28 mouse cellular contexts compared by ENCODE assay signal in the genomic region with DNA sequence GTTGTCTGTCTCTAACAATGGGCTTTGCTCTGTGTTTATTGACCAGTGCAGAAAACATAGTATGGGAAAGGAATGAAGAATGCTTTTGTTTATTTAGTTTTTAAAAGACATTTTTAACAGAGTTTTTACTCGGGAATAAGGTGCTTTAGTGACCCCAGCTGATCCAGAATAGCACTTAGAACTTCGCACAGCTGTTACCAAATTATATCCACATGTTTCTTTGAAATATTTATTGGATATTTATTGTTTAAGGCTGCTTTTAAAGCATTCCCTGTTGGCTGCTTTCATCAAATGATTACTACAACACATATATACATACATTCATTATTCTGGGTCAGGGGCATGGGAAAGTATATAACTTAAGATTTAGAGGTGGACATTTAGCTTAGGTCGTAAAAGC. TPM values are rescaled to one million over a fixed set of nuclear protein-coding genes. Genes with fewer than 3 reads are reported as not detected.
A peak's percentile ranks its signal among the peaks of the same experiment; 100 is the strongest.
DNase-seq lines count a peak whose midpoint lies in the region; ATAC-seq and TF ChIP-seq lines count a peak whose summit lies in the region.
"Had no signal": no experiment of that assay in that cellular context is flagged by ENCODE, and none has a peak within 500 bp of the region (broad histone marks: within the 10 kb centered on the region; RNA-seq: fewer than 3 reads in every experiment).

No protein-coding gene starts in this region.

- H3K9ac ChIP-seq in limb, embryonic 11.5 days (ENCODE audit: low read length) = no peak overlapping the region
- H3K9ac ChIP-seq in limb, embryonic 12.5 days (replicated peaks) = no peak overlapping the region
- H3K9ac ChIP-seq in limb, embryonic 14.5 days (ENCODE audit: low read depth, low read length, severe bottlenecking) = no peak overlapping the region
- no peak overlapping the region for H3K9ac ChIP-seq in hindbrain, embryonic 11.5 days (ENCODE audit: low read depth, low read length)
- H3K9ac ChIP-seq: embryonic facial prominence, embryonic 13.5 days; embryonic facial prominence, embryonic 15.5 days; forebrain, embryonic 12.5 days had no signal

- no peaks in the 10 kb centered on the region for H3K27me3 ChIP-seq in limb, embryonic 11.5 days (ENCODE audit: control insufficient read depth, insufficient read depth, low read length)
- peaks cover 39% of the 10 kb centered on the region; the same call in 1 of the 2 replicates for H3K27me3 ChIP-seq in limb, embryonic 10.5 days (ENCODE audit: low read depth, poor library complexity, severe bottlenecking)
- no peaks in the 10 kb centered on the region for H3K27me3 ChIP-seq in limb, embryonic 12.5 days
- no peaks in the 10 kb centered on the region for H3K27me3 ChIP-seq in limb, embryonic 14.5 days (ENCODE audit: control insufficient read depth, insufficient read depth, low read length)
- no peaks in the 10 kb centered on the region for H3K27me3 ChIP-seq in hindbrain, embryonic 11.5 days (ENCODE audit: control insufficient read depth, insufficient read depth, low read length)
- H3K27me3 ChIP-seq: CH12.LX; embryonic facial prominence, embryonic 13.5 days; embryonic facial prominence, embryonic 15.5 days; forebrain, embryonic 12.5 days had no signal

- H3K4me2 ChIP-seq in limb, embryonic 11.5 days (ENCODE audit: low read depth, severe bottlenecking) = no peak overlapping the region
- no peak overlapping the region for H3K4me2 ChIP-seq in limb, embryonic 12.5 days
- H3K4me2 ChIP-seq in limb, embryonic 14.5 days (replicated peaks; ENCODE audit: low read depth, low read length, severe bottlenecking) = no peak overlapping the region
- no peak overlapping the region for H3K4me2 ChIP-seq in hindbrain, embryonic 11.5 days (replicated peaks; ENCODE audit: low read depth, low read length)
- H3K4me2 ChIP-seq: embryonic facial prominence, embryonic 13.5 days; embryonic facial prominence, embryonic 15.5 days; forebrain, embryonic 12.5 days had no signal

- TF ChIP-seq POLR2A in limb, embryonic 14.5 days (IDR thresholded peaks at IDR 0.05; ENCODE audit: borderline replicate concordance, extremely low read depth, insufficient read depth, insufficient read length) = no peak

- H3K36me3 ChIP-seq in limb, embryonic 11.5 days (ENCODE audit: control insufficient read depth, insufficient read depth, low read length) = no peaks in the 10 kb centered on the region
- H3K36me3 ChIP-seq in limb, embryonic 10.5 days = peaks cover 3% of the 10 kb centered on the region; the same call in 1 of the 2 replicates
- H3K36me3 ChIP-seq in limb, embryonic 12.5 days = no peaks in the 10 kb centered on the region
- H3K36me3 ChIP-seq in limb, embryonic 14.5 days (ENCODE audit: control insufficient read depth, insufficient read depth, low read length) = peaks cover 3% of the 10 kb centered on the region; the same call in 1 of the 2 replicates
- H3K36me3 ChIP-seq in hindbrain, embryonic 11.5 days (ENCODE audit: control insufficient read depth, insufficient read depth, low read length) = no peaks in the 10 kb centered on the region
- H3K36me3 ChIP-seq: embryonic facial prominence, embryonic 15.5 days; forebrain, embryonic 12.5 days; G1E had no signal

- H3K27ac ChIP-seq in limb, embryonic 11.5 days (replicated peaks; ENCODE audit: low read depth, low read length) = no peak overlapping the region
- no peak overlapping the region for H3K27ac ChIP-seq in limb, embryonic 10.5 days
- H3K27ac ChIP-seq in limb, embryonic 12.5 days = no peak overlapping the region
- H3K27ac ChIP-seq in limb, embryonic 14.5 days (replicated peaks; ENCODE audit: low read depth, low read length) = no peak overlapping the region
- no peak overlapping the region for H3K27ac ChIP-seq in hindbrain, embryonic 11.5 days (ENCODE audit: low read depth, low read length)
- H3K27ac ChIP-seq: embryonic facial prominence, embryonic 13.5 days; embryonic facial prominence, embryonic 15.5 days; forebrain, embryonic 10.5 days; forebrain, embryonic 12.5 days had no signal

- no peaks in the 10 kb centered on the region for H3K9me3 ChIP-seq in limb, embryonic 11.5 days (ENCODE audit: control insufficient read depth, low read length)
- no peaks in the 10 kb centered on the region for H3K9me3 ChIP-seq in limb, embryonic 10.5 days (replicated peaks)
- no peaks in the 10 kb centered on the region for H3K9me3 ChIP-seq in limb, embryonic 12.5 days
- H3K9me3 ChIP-seq in limb, embryonic 14.5 days (ENCODE audit: control insufficient read depth, low read length) = no peaks in the 10 kb centered on the region
- H3K9me3 ChIP-seq in hindbrain, embryonic 11.5 days (ENCODE audit: control insufficient read depth, low read length) = no peaks in the 10 kb centered on the region
- H3K9me3 ChIP-seq: embryonic facial prominence, embryonic 13.5 days; embryonic facial prominence, embryonic 15.5 days; forebrain, embryonic 10.5 days; forebrain, embryonic 12.5 days; G1E had no signal

- no peaks in the 10 kb centered on the region; the same call in 1 of the 2 replicates for H3K4me1 ChIP-seq in limb, embryonic 11.5 days (ENCODE audit: control insufficient read depth, insufficient read depth, low read length)
- peaks cover 9% of the 10 kb centered on the region for H3K4me1 ChIP-seq in limb, embryonic 10.5 days
- no peaks in the 10 kb centered on the region for H3K4me1 ChIP-seq in limb, embryonic 12.5 days (replicated peaks)
- H3K4me1 ChIP-seq in limb, embryonic 14.5 days (ENCODE audit: control insufficient read depth, insufficient read depth, low read length) = no peaks in the 10 kb centered on the region; the same call in 1 of the 2 replicates
- H3K4me1 ChIP-seq in hindbrain, embryonic 11.5 days (replicated peaks; ENCODE audit: control insufficient read depth, insufficient read depth, low read length) = no peaks in the 10 kb centered on the region
- H3K4me1 ChIP-seq: embryonic facial prominence, embryonic 13.5 days; embryonic facial prominence, embryonic 15.5 days; forebrain, embryonic 10.5 days; forebrain, embryonic 12.5 days had no signal

- WGBS in limb, embryonic 11.5 days = 17% methylated on average over 3 of the region's 3 CpGs
- 48% methylated on average over 3 of the region's 3 CpGs for WGBS in limb, embryonic 10.5 days
- 17% methylated on average over 3 of the region's 3 CpGs for WGBS in limb, embryonic 12.5 days
- 24% methylated on average over 3 of the region's 3 CpGs for WGBS in limb, embryonic 14.5 days
- WGBS in hindbrain, embryonic 11.5 days = 68% methylated on average over 3 of the region's 3 CpGs

- peak; percentile 62; the same call in 1 of the 2 replicates for ATAC-seq in limb, embryonic 11.5 days (ENCODE audit: insufficient number of reproducible peaks, low FRiP score, low TSS enrichment, low read depth)
- ATAC-seq in limb, embryonic 12.5 days (ENCODE audit: insufficient number of reproducible peaks, insufficient read depth, low FRiP score, low TSS enrichment, low read depth) = peak; percentile 47; the same call in 1 of the 2 replicates
- ATAC-seq in limb, embryonic 14.5 days (ENCODE audit: low FRiP score, low read depth) = peak; percentile 63; the same call in 1 of the 2 replicates
- no peak for ATAC-seq in hindbrain, embryonic 11.5 days (ENCODE audit: low FRiP score)
- ATAC-seq: CD4-positive, CD25-positive, alpha-beta regulatory T cell, adult 4 months; forebrain, embryonic 14.5 days; forebrain, embryonic 16.5 days had no signal

- DNase-seq in embryo, embryonic 11 days = peak; percentile 18
- DNase-seq in embryo, embryonic 9.5 days (ENCODE audit: extremely low spot score) = no peak
- no peak for DNase-seq in limb, embryonic 11.5 days (ENCODE audit: low spot score)
- DNase-seq in limb, embryonic 10.5 days (ENCODE audit: low spot score) = no peak
- peak; percentile 47 for DNase-seq in limb, embryonic 14.5 days (ENCODE audit: low spot score)
- DNase-seq in hindbrain, embryonic 11.5 days (ENCODE audit: low spot score) = no peak
- DNase-seq in right cerebral cortex, adult 2 months (ENCODE audit: low spot score in 2 of 2) = no peak
- DNase-seq: adrenal gland, adult 2 months; adrenal gland, postnatal 10 days; adrenal gland, postnatal 25 days; B cell, adult 2 months; cerebellum, adult 11 months; cerebellum, adult 18-20 months; cerebellum, adult 8-10 months; cerebellum, adult 9-11 months; cerebellum, postnatal 14 days; cerebellum, postnatal 36 days had no signal

- H3K4me3 ChIP-seq in limb, embryonic 11.5 days (ENCODE audit: low read depth, low read length) = no peak overlapping the region
- H3K4me3 ChIP-seq in limb, embryonic 10.5 days = no peak overlapping the region
- no peak overlapping the region for H3K4me3 ChIP-seq in limb, embryonic 12.5 days (replicated peaks)
- H3K4me3 ChIP-seq in limb, embryonic 14.5 days (replicated peaks; ENCODE audit: low read length) = no peak overlapping the region
- no peak overlapping the region for H3K4me3 ChIP-seq in hindbrain, embryonic 11.5 days (ENCODE audit: low read depth, low read length)
- H3K4me3 ChIP-seq: embryonic facial prominence, embryonic 13.5 days; embryonic facial prominence, embryonic 15.5 days; erythroblast, embryonic 14.5 days; forebrain, embryonic 10.5 days; forebrain, embryonic 12.5 days had no signal

RNA-seq across cellular contexts. Expression of gene Prdm5, which starts 32.9 kb away (rescaled TPM):
- 20.4 and 21.8 TPM in 2 replicates for polyA plus RNA-seq in limb, embryonic 11.5 days (2014; fragmentation: Nextera tagmentation; extraction: Ambion mirVana)
- 17.5 and 19.5 TPM in 2 replicates for polyA plus RNA-seq in limb, embryonic 10.5 days (2016; fragmentation: Nextera tagmentation; extraction: Ambion mirVana)
- 26.4 and 28.4 TPM in 2 replicates for polyA plus RNA-seq in limb, embryonic 12.5 days (2016; fragmentation: Nextera tagmentation; extraction: Ambion mirVana)
- polyA plus RNA-seq in limb, embryonic 14.5 days (2012; rRNA removed) = 18.9 and 26.4 TPM in 2 replicates
- 25.6 and 26.0 TPM in 2 replicates for polyA plus RNA-seq in limb, embryonic 14.5 days (2014; fragmentation: Nextera tagmentation; extraction: Ambion mirVana)
- 16.2 and 16.4 TPM in 2 replicates for polyA plus RNA-seq in hindbrain, embryonic 11.5 days (2014; fragmentation: Nextera tagmentation; extraction: Ambion mirVana)
- polyA plus RNA-seq: erythroblast, embryonic 14.5 days; G1E had no signal

Comparison
In these comparisons a context has a peak if more than half of its experiments do, and no peak if none do; other contexts are left out.
1. DNase-seq: peak in embryo, embryonic 11 days (single experiment) and limb, embryonic 14.5 days (single experiment); none in embryo, embryonic 9.5 days (single experiment), limb, embryonic 11.5 days (single experiment), limb, embryonic 10.5 days (single experiment), hindbrain, embryonic 11.5 days (single experiment) and right cerebral cortex, adult 2 months (0 of 2).